Mouse (Mus musculus) forebrain, embryonic 11.5 days (tissue): ENCODE data around the gene Ercc8. TPM values are rescaled to one million over a fixed set of nuclear protein-coding genes. Genes with fewer than 3 reads are reported as not detected.

Experiments used
- ATAC-seq: fragments of 200-750 bp; cut with Nextera tagmentation; replicated peaks from 2 replicates; pipeline ENCODE4 v1.8.0; 2017; ENCODE audit warnings: moderate TSS enrichment; ENCODE audit not compliant: low FRiP score
- DNase-seq: peaks from one replicate; pipeline ENCODE4 v3.0.0-alpha.2; 2017; ENCODE audit warnings: low spot score
- H3K27ac ChIP-seq: fragments of 300-500 bp; sonication (generic); 2 replicates; pipeline ENCODE4 v1.5.1; 2014; ENCODE audit warnings: low read depth, low read length
- H3K27me3 ChIP-seq: fragments of 300-500 bp; sonication (generic); 2 replicates; pipeline ENCODE4 v1.6.1; 2014; ENCODE audit warnings: mild to moderate bottlenecking, low read length, mixed read lengths; ENCODE audit not compliant: control insufficient read depth, insufficient read depth
- H3K36me3 ChIP-seq: fragments of 300-500 bp; sonication (generic); 2 replicates; pipeline ENCODE4 v1.6.1; 2014; ENCODE audit warnings: mild to moderate bottlenecking, low read length, moderate library complexity, mixed read lengths; ENCODE audit not compliant: control insufficient read depth, insufficient read depth
- H3K4me1 ChIP-seq: fragments of 300-500 bp; sonication (generic); replicated peaks from 2 replicates; pipeline ENCODE4 v1.6.1; 2014; ENCODE audit warnings: low read length, mixed read lengths; ENCODE audit not compliant: control insufficient read depth, insufficient read depth
- H3K4me2 ChIP-seq: fragments of 300-500 bp; sonication (generic); 2 replicates; pipeline ENCODE4 v1.6.1; 2014; ENCODE audit warnings: low read depth, mild to moderate bottlenecking, low read length, moderate library complexity, mixed read lengths; ENCODE audit not compliant: severe bottlenecking
- H3K4me3 ChIP-seq: fragments of 300-500 bp; sonication (generic); 2 replicates; pipeline ENCODE4 v1.5.1; 2014; ENCODE audit warnings: low read depth, low read length
- H3K9ac ChIP-seq: fragments of 300-500 bp; sonication (generic); 2 replicates; pipeline ENCODE4 v1.6.1; 2014; ENCODE audit warnings: low read length
- H3K9me3 ChIP-seq: fragments of 300-500 bp; sonication (generic); 2 replicates; pipeline ENCODE4 v1.6.1; 2016; ENCODE audit warnings: low read length, mixed read lengths; ENCODE audit not compliant: control insufficient read depth
- WGBS: fragments of 180-500 bp; shearing (Covaris S2); extraction: QIAGEN DNeasy Blood & Tissue Kit; methylation state at CpG from one replicate; pipeline ENCODE4 v1.1.7; 2014; 5-methylcytosine and 5-hydroxymethylcytosine counted together
- polyA plus RNA-seq: library from polyadenylated mRNA; unstranded; fragments of >200 nt; fragmentation: Nextera tagmentation; extraction: Ambion mirVana; gene quantifications from 2 replicates; pipeline ENCODE4 v1.2.1, GENCODE M21; 2014

The Ercc8 gene
- polyA plus RNA-seq, 1 experiment from 2014 or later = 26.7 TPM

- Histone ChIP-seq H3K36me3 (no peaks in the 10 kb centered on the region), H3K27me3 (peaks cover 25% of the 10 kb centered on the region; the same call in 1 of the 2 replicates), H3K4me2 (peak overlapping the region; percentile 100), H3K9me3 (no peaks in the 10 kb centered on the region), H3K9ac (peak overlapping the region; percentile 65), H3K4me1 (no peaks in the 10 kb centered on the region), H3K4me3 (peak overlapping the region; percentile 69), H3K27ac (no peak overlapping the region)
- ATAC-seq = no peak
- WGBS = 3% methylated on average over 12 of the region's 12 CpGs
- peak; percentile 52 for DNase-seq
These were observed 56.8 kb downstream of the Ercc8 start for GRCm38 (mm10) chr13:108215231-108215780.

- no peak overlapping the region for H3K27ac ChIP-seq
- no peak for ATAC-seq
- H3K4me1 ChIP-seq = no peaks in the 10 kb centered on the region
- peaks cover 14% of the 10 kb centered on the region; the same call in 1 of the 2 replicates for H3K27me3 ChIP-seq
- no peak overlapping the region for H3K9ac ChIP-seq
- no peak overlapping the region for H3K4me3 ChIP-seq
- WGBS = 60% methylated on average over 7 of the region's 7 CpGs
- DNase-seq = no peak
- H3K36me3 ChIP-seq = no peaks in the 10 kb centered on the region
- no peaks in the 10 kb centered on the region for H3K9me3 ChIP-seq
- no peak overlapping the region for H3K4me2 ChIP-seq
These were observed 61.2 kb downstream of the Ercc8 start for GRCm38 (mm10) chr13:108219773-108220172.

GRCm38 (mm10) chr13:108229191-108229590 is 70.7 kb downstream of the Ercc8 start:
- Histone ChIP-seq H3K9me3 (no peaks in the 10 kb centered on the region), H3K27ac (no peak overlapping the region), H3K4me1 (no peaks in the 10 kb centered on the region), H3K9ac (no peak overlapping the region), H3K36me3 (no peaks in the 10 kb centered on the region), H3K4me2 (no peak overlapping the region), H3K27me3 (no peaks in the 10 kb centered on the region), H3K4me3 (no peak overlapping the region)
- ATAC-seq (no peak), DNase-seq (no peak)
- WGBS = 82% methylated on average over 3 of the region's 3 CpGs

GRCm38 (mm10) chr13:108229634-108230330 is 71.3 kb downstream of the Ercc8 start:
- no peak overlapping the region for H3K9ac ChIP-seq
- no peak for ATAC-seq
- no peaks in the 10 kb centered on the region for H3K27me3 ChIP-seq
- 62% methylated on average over 6 of the region's 6 CpGs for WGBS
- no peaks in the 10 kb centered on the region for H3K36me3 ChIP-seq
- no peak overlapping the region for H3K27ac ChIP-seq
- H3K4me2 ChIP-seq = no peak overlapping the region
- no peak for DNase-seq
- no peaks in the 10 kb centered on the region for H3K9me3 ChIP-seq
- no peaks in the 10 kb centered on the region for H3K4me1 ChIP-seq
- no peak overlapping the region for H3K4me3 ChIP-seq

- Histone ChIP-seq H3K27ac (no peak overlapping the region), H3K36me3 (no peaks in the 10 kb centered on the region), H3K27me3 (no peaks in the 10 kb centered on the region), H3K9me3 (no peaks in the 10 kb centered on the region), H3K4me1 (no peaks in the 10 kb centered on the region), H3K9ac (no peak overlapping the region), H3K4me3 (no peak overlapping the region), H3K4me2 (no peak overlapping the region)
- DNase-seq = no peak
- 83% methylated on average over 4 of the region's 4 CpGs for WGBS
- no peak for ATAC-seq
These were observed 81.5 kb downstream of the Ercc8 start for GRCm38 (mm10) chr13:108240012-108240411.

GRCm38 (mm10) chr13:108241715-108242114 is 83.2 kb downstream of the Ercc8 start:
- 86% methylated on average over 5 of the region's 5 CpGs for WGBS

More at GRCm38 (mm10) chr13:108241715-108242114, 83.2 kb downstream of the Ercc8 start:
- ATAC-seq (no peak), DNase-seq (no peak)
- Histone ChIP-seq H3K36me3 (no peaks in the 10 kb centered on the region), H3K9ac (no peak overlapping the region), H3K27ac (no peak overlapping the region), H3K27me3 (no peaks in the 10 kb centered on the region), H3K4me1 (no peaks in the 10 kb centered on the region), H3K4me3 (no peak overlapping the region), H3K9me3 (no peaks in the 10 kb centered on the region), H3K4me2 (no peak overlapping the region)

Other genes starting within 250 kb of the Ercc8 start
- gene Smim15, start 114.3 kb upstream of the Ercc8 start, polyA plus RNA-seq = 59.0 and 63.0 TPM in 2 replicates
- gene Ndufaf2, start 108 bp upstream of the Ercc8 start, polyA plus RNA-seq = 86.0 and 96.1 TPM in 2 replicates
- gene Elovl7, start 55.7 kb downstream of the Ercc8 start, polyA plus RNA-seq = 1.1 and 1.4 TPM in 2 replicates
- 21.7 and 26.1 TPM in 2 replicates for gene Depdc1b, start 157.6 kb downstream of the Ercc8 start, polyA plus RNA-seq